Mouse (Mus musculus): Measurements from ENCODE around the gene Smagp. TPM values are rescaled to one million over a fixed set of nuclear protein-coding genes. Genes with fewer than 3 reads are reported as not detected.

The Smagp gene
- polyA plus RNA-seq, 1 experiment from 2014 or later: 47.9 TPM

DNA sequence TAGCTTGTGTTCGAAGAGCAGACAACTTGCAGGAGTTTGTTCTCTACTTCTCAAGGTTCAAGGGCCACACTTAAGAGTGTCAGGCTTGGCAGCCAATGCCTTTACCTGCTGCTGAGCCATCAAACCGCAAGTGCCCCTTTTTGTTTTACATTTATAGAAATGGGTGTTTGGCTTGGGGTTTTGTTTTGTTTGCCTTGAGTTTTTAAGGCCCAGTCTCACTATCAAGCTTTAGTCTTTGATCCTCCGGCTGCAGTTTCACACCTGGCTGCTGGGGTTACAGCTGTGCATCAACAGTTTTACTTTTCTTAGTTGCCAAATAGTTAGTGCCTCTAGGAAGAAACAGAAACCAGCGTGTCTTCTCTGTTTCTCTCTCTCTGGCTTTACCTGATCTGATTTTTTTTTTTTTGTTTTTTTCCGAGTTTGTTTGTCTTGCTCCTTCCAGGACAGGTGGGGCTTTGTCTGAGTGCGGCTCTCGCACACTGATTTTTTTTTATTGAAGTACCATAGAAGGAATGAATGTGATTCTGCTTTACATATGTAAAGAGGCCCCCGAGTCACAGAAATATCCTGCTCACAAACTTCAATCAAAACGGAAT lies 38.4 kb downstream of the Smagp start:
- 26% methylated on average over 9 of the region's 9 CpGs for WGBS
- H3K9me3 ChIP-seq (ENCODE audit: control insufficient read depth, low read length): no peaks in the 10 kb centered on the region
- H3K27me3 ChIP-seq (replicated peaks; ENCODE audit: control insufficient read depth, insufficient read depth, low read length): peaks cover 4% of the 10 kb centered on the region; the same call in 1 of the 2 replicates
- H3K9ac ChIP-seq (ENCODE audit: low read depth, low read length): no peak overlapping the region
- peak overlapping the region; percentile 99 for H3K4me2 ChIP-seq (ENCODE audit: low read depth, low read length)
- no peak for ATAC-seq
- H3K36me3 ChIP-seq (ENCODE audit: control insufficient read depth, insufficient read depth, low read length): no peaks in the 10 kb centered on the region
- peaks cover 10% of the 10 kb centered on the region; the same call in 1 of the 2 replicates for H3K4me1 ChIP-seq (ENCODE audit: control insufficient read depth, insufficient read depth, low read length)
- H3K4me3 ChIP-seq (ENCODE audit: low read length): peak overlapping the region; percentile 90
- no peak overlapping the region for H3K27ac ChIP-seq (ENCODE audit: low read length)

- Histone ChIP-seq H3K4me3 (ENCODE audit: low read length) (no peak overlapping the region), H3K9me3 (ENCODE audit: control insufficient read depth, low read length) (no peaks in the 10 kb centered on the region), H3K9ac (ENCODE audit: low read depth, low read length) (no peak overlapping the region), H3K27ac (ENCODE audit: low read length) (no peak overlapping the region), H3K4me2 (ENCODE audit: low read depth, low read length) (no peak overlapping the region), H3K27me3 (replicated peaks; ENCODE audit: control insufficient read depth, insufficient read depth, low read length) (no peaks in the 10 kb centered on the region), H3K4me1 (ENCODE audit: control insufficient read depth, insufficient read depth, low read length) (no peaks in the 10 kb centered on the region), H3K36me3 (ENCODE audit: control insufficient read depth, insufficient read depth, low read length) (no peaks in the 10 kb centered on the region)
- 77% methylated on average over 6 of the region's 6 CpGs for WGBS
- ATAC-seq: no peak
Observed at GRCm38 (mm10) chr15:100592817-100593216, 43.9 kb downstream of the Smagp start.

DNA sequence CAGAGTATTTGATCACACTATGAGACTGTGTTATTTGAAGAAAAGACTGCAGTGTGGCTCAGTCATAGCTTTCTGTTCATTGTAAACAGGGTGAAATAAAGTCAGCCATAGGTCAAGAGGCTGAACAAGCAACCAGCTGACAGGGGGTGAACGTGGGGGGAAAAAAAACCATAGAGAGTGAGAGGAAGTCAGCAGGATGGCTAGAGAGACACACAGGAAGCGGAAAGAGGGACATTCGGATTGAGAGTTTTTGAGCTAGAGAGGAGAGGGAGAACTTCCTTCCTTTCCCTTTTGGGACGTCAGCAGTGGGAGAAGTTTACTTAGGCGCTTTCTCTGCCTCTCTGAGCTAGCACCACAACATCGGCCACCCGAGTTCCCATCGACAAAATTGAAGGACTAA lies 46.3 kb downstream of the Smagp start:
- H3K4me2 ChIP-seq (ENCODE audit: low read depth, low read length): no peak overlapping the region
- no peak overlapping the region for H3K9ac ChIP-seq (ENCODE audit: low read depth, low read length)
- 74% methylated on average over 8 of the region's 8 CpGs for WGBS
- no peaks in the 10 kb centered on the region for H3K4me1 ChIP-seq (ENCODE audit: control insufficient read depth, insufficient read depth, low read length)
- no peaks in the 10 kb centered on the region for H3K27me3 ChIP-seq (replicated peaks; ENCODE audit: control insufficient read depth, insufficient read depth, low read length)
- H3K27ac ChIP-seq (ENCODE audit: low read length): no peak overlapping the region
- H3K9me3 ChIP-seq (ENCODE audit: control insufficient read depth, low read length): no peaks in the 10 kb centered on the region
- H3K4me3 ChIP-seq (ENCODE audit: low read length): no peak overlapping the region
- ATAC-seq: no peak
- no peaks in the 10 kb centered on the region for H3K36me3 ChIP-seq (ENCODE audit: control insufficient read depth, insufficient read depth, low read length)

- ATAC-seq: no peak
- H3K9ac ChIP-seq (ENCODE audit: low read depth, low read length): no peak overlapping the region
Observed at GRCm38 (mm10) chr15:100588297-100588696, 48.4 kb downstream of the Smagp start.

DNA sequence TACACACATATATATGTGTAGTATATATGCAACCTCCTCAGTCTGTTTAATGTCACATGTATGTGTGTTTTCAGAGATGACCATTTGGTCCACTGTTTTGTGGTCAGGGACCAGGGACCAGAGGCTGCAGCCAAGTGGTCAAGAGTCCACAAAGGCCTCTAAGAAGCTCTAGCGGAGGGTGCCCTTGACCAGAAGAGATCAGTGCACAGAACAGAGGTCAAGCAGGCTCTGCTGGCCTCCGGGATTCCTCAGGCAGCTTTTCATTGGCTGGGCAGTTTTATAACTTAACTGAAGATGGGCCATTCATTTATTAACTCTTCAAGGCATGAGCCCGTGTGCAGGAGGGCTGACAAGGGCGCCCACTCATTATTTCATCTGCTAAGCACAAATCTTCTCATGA lies 49.6 kb downstream of the Smagp start:
- no peaks in the 10 kb centered on the region for H3K36me3 ChIP-seq (ENCODE audit: control insufficient read depth, insufficient read depth, low read length)
- 63% methylated on average over 4 of the region's 4 CpGs for WGBS
- H3K4me1 ChIP-seq (ENCODE audit: control insufficient read depth, insufficient read depth, low read length): no peaks in the 10 kb centered on the region
- no peaks in the 10 kb centered on the region for H3K9me3 ChIP-seq (ENCODE audit: control insufficient read depth, low read length)
- no peaks in the 10 kb centered on the region for H3K27me3 ChIP-seq (replicated peaks; ENCODE audit: control insufficient read depth, insufficient read depth, low read length)
- H3K9ac ChIP-seq (ENCODE audit: low read depth, low read length): no peak overlapping the region; the same call in 1 of the 2 replicates
- H3K4me3 ChIP-seq (ENCODE audit: low read length): no peak overlapping the region
- H3K27ac ChIP-seq (ENCODE audit: low read length): no peak overlapping the region
- no peak overlapping the region for H3K4me2 ChIP-seq (ENCODE audit: low read depth, low read length)
- ATAC-seq: no peak

More at GRCm38 (mm10) chr15:100588297-100588696, 48.4 kb downstream of the Smagp start:
- no peaks in the 10 kb centered on the region for H3K36me3 ChIP-seq (ENCODE audit: control insufficient read depth, insufficient read depth, low read length)
- WGBS: 86% methylated on average over 6 of the region's 6 CpGs
- H3K9me3 ChIP-seq (ENCODE audit: control insufficient read depth, low read length): no peaks in the 10 kb centered on the region
- no peak overlapping the region for H3K4me3 ChIP-seq (ENCODE audit: low read length)
- no peak overlapping the region for H3K27ac ChIP-seq (ENCODE audit: low read length)
- H3K4me1 ChIP-seq (ENCODE audit: control insufficient read depth, insufficient read depth, low read length): no peaks in the 10 kb centered on the region
- no peaks in the 10 kb centered on the region for H3K27me3 ChIP-seq (replicated peaks; ENCODE audit: control insufficient read depth, insufficient read depth, low read length)
- no peak overlapping the region for H3K4me2 ChIP-seq (ENCODE audit: low read depth, low read length)

DNA sequence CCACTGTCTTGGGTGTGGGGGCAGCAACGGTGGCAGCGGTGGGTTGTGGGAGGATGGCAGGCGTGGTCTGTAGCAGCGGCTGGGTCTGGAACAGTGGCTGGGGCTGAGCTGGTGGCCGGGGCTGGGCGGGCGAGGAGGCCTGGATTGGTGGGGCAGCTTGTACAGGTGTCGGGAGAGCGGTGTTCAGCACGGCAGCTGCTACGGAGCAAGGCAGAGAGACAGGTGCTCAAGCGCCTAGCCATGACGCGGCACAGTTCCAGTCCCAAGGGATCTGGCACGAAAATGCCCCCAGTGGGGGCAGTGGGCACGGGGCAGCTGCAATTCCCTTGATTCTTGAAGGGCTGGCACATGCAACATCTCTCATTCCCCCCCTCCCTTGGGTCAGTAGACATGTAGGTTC lies 50.8 kb downstream of the Smagp start:
- WGBS: 92% methylated on average over 16 of the region's 16 CpGs
- no peaks in the 10 kb centered on the region for H3K36me3 ChIP-seq (ENCODE audit: control insufficient read depth, insufficient read depth, low read length)
- H3K9ac ChIP-seq (ENCODE audit: low read depth, low read length): no peak overlapping the region
- no peaks in the 10 kb centered on the region for H3K9me3 ChIP-seq (ENCODE audit: control insufficient read depth, low read length)
- ATAC-seq: no peak
- no peak overlapping the region for H3K4me3 ChIP-seq (ENCODE audit: low read length)
- H3K27ac ChIP-seq (ENCODE audit: low read length): no peak overlapping the region
- H3K4me2 ChIP-seq (ENCODE audit: low read depth, low read length): no peak overlapping the region
- no peaks in the 10 kb centered on the region for H3K4me1 ChIP-seq (ENCODE audit: control insufficient read depth, insufficient read depth, low read length)
- H3K27me3 ChIP-seq (replicated peaks; ENCODE audit: control insufficient read depth, insufficient read depth, low read length): no peaks in the 10 kb centered on the region

GRCm38 (mm10) chr15:100580108-100580507 lies 56.6 kb downstream of the Smagp start:
- Histone ChIP-seq H3K4me1 (ENCODE audit: control insufficient read depth, insufficient read depth, low read length) (peaks cover 1% of the 10 kb centered on the region; the same call in 1 of the 2 replicates), H3K4me2 (ENCODE audit: low read depth, low read length) (no peak overlapping the region), H3K9ac (ENCODE audit: low read depth, low read length) (no peak overlapping the region), H3K27me3 (replicated peaks; ENCODE audit: control insufficient read depth, insufficient read depth, low read length) (no peaks in the 10 kb centered on the region), H3K27ac (ENCODE audit: low read length) (no peak overlapping the region), H3K36me3 (ENCODE audit: control insufficient read depth, insufficient read depth, low read length) (no peaks in the 10 kb centered on the region), H3K9me3 (ENCODE audit: control insufficient read depth, low read length) (no peaks in the 10 kb centered on the region), H3K4me3 (ENCODE audit: low read length) (no peak overlapping the region)
- no peak for ATAC-seq
- WGBS: 84% methylated on average over 10 of the region's 10 CpGs

DNA sequence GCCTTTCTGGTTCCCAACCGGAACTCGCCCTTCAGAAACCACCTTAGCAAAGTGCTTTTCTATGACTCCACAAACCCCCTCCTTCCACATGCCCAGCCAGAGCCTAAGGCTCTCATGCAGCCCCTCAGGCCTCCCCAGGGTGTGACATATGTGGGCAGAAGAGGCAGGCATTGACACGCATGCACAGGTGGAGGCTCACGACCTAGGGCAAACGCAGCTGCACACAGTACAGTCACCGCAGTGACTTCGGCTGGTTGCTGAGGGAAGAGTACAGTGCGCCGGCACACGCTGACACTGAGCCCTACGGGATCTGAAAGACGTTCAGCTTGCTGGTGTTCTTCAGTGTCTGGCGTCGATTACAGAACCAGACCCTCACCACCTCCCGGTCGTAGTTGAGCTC lies 58.8 kb downstream of the Smagp start:
- no peaks in the 10 kb centered on the region for H3K27me3 ChIP-seq (replicated peaks; ENCODE audit: control insufficient read depth, insufficient read depth, low read length)
- 89% methylated on average over 16 of the region's 16 CpGs for WGBS
- no peaks in the 10 kb centered on the region for H3K9me3 ChIP-seq (ENCODE audit: control insufficient read depth, low read length)
- H3K27ac ChIP-seq (ENCODE audit: low read length): no peak overlapping the region
- no peak for ATAC-seq
- H3K36me3 ChIP-seq (ENCODE audit: control insufficient read depth, insufficient read depth, low read length): no peaks in the 10 kb centered on the region
- no peak overlapping the region for H3K4me3 ChIP-seq (ENCODE audit: low read length)
- peaks cover 10% of the 10 kb centered on the region for H3K4me1 ChIP-seq (ENCODE audit: control insufficient read depth, insufficient read depth, low read length)
- no peak overlapping the region for H3K9ac ChIP-seq (ENCODE audit: low read depth, low read length)
- H3K4me2 ChIP-seq (ENCODE audit: low read depth, low read length): no peak overlapping the region

- no peaks in the 10 kb centered on the region for H3K27me3 ChIP-seq (replicated peaks; ENCODE audit: control insufficient read depth, insufficient read depth, low read length)
- H3K27ac ChIP-seq (ENCODE audit: low read length): no peak overlapping the region
- no peak for ATAC-seq
- no peaks in the 10 kb centered on the region for H3K36me3 ChIP-seq (ENCODE audit: control insufficient read depth, insufficient read depth, low read length)
- no peak overlapping the region for H3K4me3 ChIP-seq (ENCODE audit: low read length)
- 80% methylated on average over 6 of the region's 6 CpGs for whole genome bisulfite sequencing
- H3K9ac ChIP-seq (ENCODE audit: low read depth, low read length): no peak overlapping the region
- H3K4me1 ChIP-seq (ENCODE audit: control insufficient read depth, insufficient read depth, low read length): peaks cover 10% of the 10 kb centered on the region
- H3K4me2 ChIP-seq (ENCODE audit: low read depth, low read length): no peak overlapping the region
- H3K9me3 ChIP-seq (ENCODE audit: control insufficient read depth, low read length): no peaks in the 10 kb centered on the region
Observed at GRCm38 (mm10) chr15:100576810-100577209, 59.9 kb downstream of the Smagp start.

GRCm38 (mm10) chr15:100576392-100576791 lies 60.3 kb downstream of the Smagp start:
- H3K4me2 ChIP-seq (ENCODE audit: low read depth, low read length): no peak overlapping the region
- no peak overlapping the region for H3K27ac ChIP-seq (ENCODE audit: low read length)
- 85% methylated on average over 6 of the region's 6 CpGs for WGBS
- no peaks in the 10 kb centered on the region for H3K36me3 ChIP-seq (ENCODE audit: control insufficient read depth, insufficient read depth, low read length)
- H3K4me1 ChIP-seq (ENCODE audit: control insufficient read depth, insufficient read depth, low read length): peaks cover 10% of the 10 kb centered on the region
- no peaks in the 10 kb centered on the region for H3K9me3 ChIP-seq (ENCODE audit: control insufficient read depth, low read length)
- H3K4me3 ChIP-seq (ENCODE audit: low read length): no peak overlapping the region
- H3K27me3 ChIP-seq (replicated peaks; ENCODE audit: control insufficient read depth, insufficient read depth, low read length): no peaks in the 10 kb centered on the region
- no peak for ATAC-seq
- H3K9ac ChIP-seq (ENCODE audit: low read depth, low read length): no peak overlapping the region

All from intestine, embryonic 16.5 days (tissue).